Mouse (Mus musculus) cerebellum, adult (tissue): Measurements from ENCODE around the gene Gm6465.
"Not testable (repeated sequence)": the region's sequence is repeated elsewhere in the genome, so short reads cannot be mapped to it uniquely, and the experiment has no call there.

Experiments used
- ATAC-seq: cut with Nextera tagmentation; 2 replicates; pipeline ENCODE4 v1.9.2; 2017; ENCODE audit warnings: mild to moderate bottlenecking, moderate library complexity, mixed read lengths; ENCODE audit not compliant: insufficient number of reproducible peaks, low FRiP score, low TSS enrichment

The Gm6465 gene

DNA sequence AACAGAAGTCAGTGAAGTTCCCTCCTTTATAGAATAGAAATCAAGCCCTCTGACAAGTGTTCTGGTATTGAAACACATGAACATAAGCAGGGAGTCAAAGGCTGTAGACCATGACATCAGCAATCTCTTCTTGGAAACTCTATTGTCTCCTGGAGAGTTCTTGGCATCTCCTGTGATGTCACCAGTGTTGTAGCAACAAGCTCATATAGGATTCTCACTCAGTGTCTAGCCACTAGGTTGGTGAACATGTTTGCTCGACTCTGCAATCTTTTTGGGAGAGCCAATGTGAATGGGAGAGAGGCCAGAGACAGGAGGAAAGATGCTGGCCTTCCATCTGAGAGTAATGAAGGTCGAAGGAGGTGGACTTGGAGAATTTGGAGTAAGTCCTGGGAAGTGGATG, at the start of gene Gm6465:
Gene Gm6465, plus strand, starts transcription at position 301 of the 400 bp plus-strand sequence.
- ATAC-seq = not testable (repeated sequence)

DNA sequence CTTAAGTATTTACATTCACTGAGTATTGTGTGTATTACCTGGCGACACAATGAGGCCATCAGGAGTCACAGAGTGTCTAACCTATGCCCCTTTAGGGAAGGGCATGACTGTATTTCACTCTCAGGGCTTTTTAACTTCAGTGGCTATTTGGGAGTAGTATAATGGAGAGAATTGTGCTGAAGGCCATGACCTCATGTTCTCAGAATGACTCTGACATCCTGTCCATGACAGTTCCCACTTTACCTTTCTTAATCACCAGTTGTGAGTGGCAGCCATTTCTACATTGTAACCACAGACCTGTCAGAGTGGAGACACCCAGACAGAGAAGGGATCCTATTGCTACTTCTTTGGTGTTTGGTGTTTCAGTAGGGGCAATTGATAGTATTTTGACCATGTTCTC, 485 bp downstream of the Gm6465 start:
- not testable (repeated sequence) for ATAC-seq

DNA sequence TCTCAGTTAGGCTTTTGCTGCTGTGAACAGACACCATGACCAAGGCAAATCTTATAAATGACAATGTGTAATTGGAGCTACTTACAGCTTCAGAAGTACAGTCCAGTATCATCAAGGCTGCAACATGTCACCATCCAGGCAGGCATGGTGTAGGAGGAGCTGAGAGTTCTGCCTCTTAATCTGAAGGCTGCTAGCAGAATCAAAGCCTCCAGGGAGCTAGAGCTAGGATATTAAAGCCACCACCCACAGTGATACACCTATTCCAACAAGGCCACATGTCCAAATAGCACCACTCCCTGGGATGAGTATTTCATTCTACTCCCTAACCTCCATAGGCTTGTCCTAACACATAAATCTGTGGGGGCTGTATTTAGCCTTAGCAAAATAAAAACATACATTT, 12.6 kb downstream of the Gm6465 start:
- not testable (repeated sequence) for ATAC-seq
